ENCODE assay signal across 23 mouse cellular contexts in the genomic region with DNA sequence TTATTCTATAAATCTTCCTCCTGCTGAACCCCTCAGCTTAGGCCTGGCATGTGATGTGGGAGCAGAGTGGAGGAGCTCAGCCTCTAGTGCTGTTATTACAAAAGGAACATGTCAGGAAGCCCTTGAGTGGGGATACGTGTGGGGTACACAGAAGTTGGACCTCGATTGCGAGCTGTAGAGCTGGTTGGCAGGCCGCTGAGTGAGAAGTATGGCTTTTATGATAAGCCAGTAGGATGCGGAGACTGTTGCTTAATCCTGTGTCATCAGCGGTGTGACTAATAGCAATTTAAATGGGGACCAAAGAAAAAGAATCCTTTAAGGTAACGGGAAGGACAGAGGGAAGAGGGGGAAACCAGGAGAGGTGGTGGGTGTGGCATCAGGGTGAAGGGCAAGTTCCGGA. TPM values are rescaled to one million over a fixed set of nuclear protein-coding genes. Genes with fewer than 3 reads are reported as not detected.
DNase-seq lines count a peak whose midpoint lies in the region; ATAC-seq and TF ChIP-seq lines count a peak whose summit lies in the region.
"Had no signal": no experiment of that assay in that cellular context is flagged by ENCODE, and none has a peak within 500 bp of the region (broad histone marks: within the 10 kb centered on the region; RNA-seq: fewer than 3 reads in every experiment).

No protein-coding gene starts in this region.

- H3K36me3 ChIP-seq in midbrain, embryonic 11.5 days (ENCODE audit: control insufficient read depth, insufficient read depth, low read length): no peaks in the 10 kb centered on the region
- H3K36me3 ChIP-seq in midbrain, embryonic 13.5 days: no peaks in the 10 kb centered on the region
- no peaks in the 10 kb centered on the region for H3K36me3 ChIP-seq in liver, embryonic 13.5 days
- no peaks in the 10 kb centered on the region for H3K36me3 ChIP-seq in myocyte (ENCODE audit: control insufficient read depth, insufficient read depth)
- H3K36me3 ChIP-seq in hindbrain, embryonic 10.5 days: no peaks in the 10 kb centered on the region
- H3K36me3 ChIP-seq: heart, embryonic 13.5 days; hindbrain, embryonic 13.5 days; kidney, embryonic 15.5 days had no signal

- no peak for ATAC-seq in midbrain, embryonic 11.5 days (ENCODE audit: low FRiP score)
- no peak for ATAC-seq in midbrain, embryonic 13.5 days
- peak; percentile 27; the same call in 1 of the 2 replicates for ATAC-seq in liver, embryonic 13.5 days (ENCODE audit: low read depth)
- ATAC-seq: forebrain, embryonic 14.5 days; midbrain, embryonic 16.5 days had no signal

- peak; percentile 65 for DNase-seq in midbrain, embryonic 11.5 days (ENCODE audit: low spot score, missing footprints)
- DNase-seq in MEL-GATA-1-ER (ENCODE audit: extremely low read depth, low read depth): peak; percentile 67
- DNase-seq in liver, embryonic 13.5 days: no peak
- no peak for DNase-seq in hindbrain, embryonic 10.5 days (ENCODE audit: low spot score)
- no peak for DNase-seq in layer of hippocampus, adult 9-11 months
- DNase-seq in layer of hippocampus, postnatal 10 days (ENCODE audit: low spot score in 2 of 2): no peak
- DNase-seq: adrenal gland, postnatal 25 days; cerebellum, adult 9-11 months; gastrocnemius, adult 2 months; heart, postnatal 14 days; kidney, adult 11 months; kidney, postnatal 36 days; lung, embryonic 14.5 days; right cerebral cortex, postnatal 4 days; thymus, adult 18-20 months had no signal

- no peak overlapping the region for H3K9ac ChIP-seq in midbrain, embryonic 11.5 days (ENCODE audit: low read length)
- no peak overlapping the region for H3K9ac ChIP-seq in midbrain, embryonic 13.5 days (replicated peaks)
- no peak overlapping the region for H3K9ac ChIP-seq in liver, embryonic 13.5 days
- H3K9ac ChIP-seq: heart, embryonic 13.5 days; hindbrain, embryonic 13.5 days; kidney, embryonic 15.5 days; lung, embryonic 14.5 days had no signal

- no peaks in the 10 kb centered on the region for H3K27me3 ChIP-seq in midbrain, embryonic 11.5 days (ENCODE audit: control insufficient read depth, insufficient read depth, low read length)
- H3K27me3 ChIP-seq in midbrain, embryonic 13.5 days: no peaks in the 10 kb centered on the region
- H3K27me3 ChIP-seq in liver, embryonic 13.5 days: peaks cover 25% of the 10 kb centered on the region
- no peaks in the 10 kb centered on the region for H3K27me3 ChIP-seq in myocyte (ENCODE audit: control insufficient read depth, insufficient read depth, insufficient read length)
- peaks cover 27% of the 10 kb centered on the region for H3K27me3 ChIP-seq in hindbrain, embryonic 10.5 days (ENCODE audit: insufficient read depth, poor library complexity, severe bottlenecking)

- no peak overlapping the region for H3ac ChIP-seq in myocyte (ENCODE audit: control insufficient read depth, insufficient read length)

- WGBS in midbrain, embryonic 11.5 days: 67% methylated on average over 8 of the region's 8 CpGs
- WGBS in midbrain, embryonic 13.5 days: 59% methylated on average over 8 of the region's 8 CpGs
- WGBS in liver, embryonic 13.5 days (ENCODE audit: insufficient replicate concordance): 38% methylated on average over 8 of the region's 8 CpGs
- WGBS in hindbrain, embryonic 10.5 days: 76% methylated on average over 8 of the region's 8 CpGs

- no peak overlapping the region for H3K4me2 ChIP-seq in midbrain, embryonic 11.5 days
- no peak overlapping the region for H3K4me2 ChIP-seq in midbrain, embryonic 13.5 days (replicated peaks)
- no peak overlapping the region for H3K4me2 ChIP-seq in liver, embryonic 13.5 days
- no peak overlapping the region for H3K4me2 ChIP-seq in myocyte (ENCODE audit: low read depth)
- H3K4me2 ChIP-seq: heart, embryonic 13.5 days; hindbrain, embryonic 13.5 days; kidney, embryonic 15.5 days; lung, embryonic 14.5 days had no signal

- no peak for TF ChIP-seq POLR2A in myocyte (IDR thresholded peaks at IDR 0.05; ENCODE audit: insufficient read length, low read depth)

- no peaks in the 10 kb centered on the region for H3K9me3 ChIP-seq in midbrain, embryonic 11.5 days (ENCODE audit: control insufficient read depth, low read length)
- H3K9me3 ChIP-seq in midbrain, embryonic 13.5 days: no peaks in the 10 kb centered on the region
- H3K9me3 ChIP-seq in liver, embryonic 13.5 days (replicated peaks): no peaks in the 10 kb centered on the region
- no peaks in the 10 kb centered on the region for H3K9me3 ChIP-seq in hindbrain, embryonic 10.5 days
- H3K9me3 ChIP-seq: heart, embryonic 13.5 days; hindbrain, embryonic 13.5 days; kidney, embryonic 15.5 days; megakaryocyte, embryonic 14.5 days had no signal

- H3K4me1 ChIP-seq in midbrain, embryonic 11.5 days (ENCODE audit: control insufficient read depth, insufficient read depth, low read length): peaks cover 2% of the 10 kb centered on the region; the same call in 1 of the 2 replicates
- peaks cover 12% of the 10 kb centered on the region; the same call in 1 of the 2 replicates for H3K4me1 ChIP-seq in midbrain, embryonic 13.5 days (replicated peaks)
- H3K4me1 ChIP-seq in liver, embryonic 13.5 days (replicated peaks): peaks cover 22% of the 10 kb centered on the region
- H3K4me1 ChIP-seq in hindbrain, embryonic 10.5 days (replicated peaks): peaks cover 42% of the 10 kb centered on the region

- H3K79me2 ChIP-seq in myocyte (ENCODE audit: control insufficient read depth, insufficient read depth): no peaks in the 10 kb centered on the region

- no peak overlapping the region for H3K4me3 ChIP-seq in midbrain, embryonic 11.5 days (ENCODE audit: low read depth, low read length)
- H3K4me3 ChIP-seq in midbrain, embryonic 13.5 days (replicated peaks): no peak overlapping the region
- H3K4me3 ChIP-seq in liver, embryonic 13.5 days (replicated peaks): no peak overlapping the region
- H3K4me3 ChIP-seq in myocyte: no peak overlapping the region
- H3K4me3 ChIP-seq in hindbrain, embryonic 10.5 days: no peak overlapping the region
- H3K4me3 ChIP-seq: gastrocnemius, adult 2 months; heart, embryonic 13.5 days; hindbrain, embryonic 13.5 days; kidney, embryonic 15.5 days; megakaryocyte, embryonic 14.5 days had no signal

- H3K27ac ChIP-seq in midbrain, embryonic 11.5 days (ENCODE audit: low read depth, low read length): no peak overlapping the region
- H3K27ac ChIP-seq in midbrain, embryonic 13.5 days: no peak overlapping the region
- H3K27ac ChIP-seq in liver, embryonic 13.5 days: no peak overlapping the region
- H3K27ac ChIP-seq in hindbrain, embryonic 10.5 days: no peak overlapping the region
- H3K27ac ChIP-seq: gastrocnemius, adult 2 months; heart, embryonic 13.5 days; hindbrain, embryonic 13.5 days; kidney, embryonic 15.5 days had no signal

TF ChIP-seq in myocyte, 11 proteins besides CTCF, POLR2A, EP300 and RAD21:
- TF ChIP-seq MAX (IDR thresholded peaks at IDR 0.05; ENCODE audit: low read depth) (no peak), CEBPB (IDR thresholded peaks at IDR 0.05; ENCODE audit: insufficient read depth, poor library complexity, severe bottlenecking) (0 out of 2 replicates have a peak, but pooled peaks have one; percentile 22)

RNA-seq across cellular contexts. Expression of a gene that starts 8.3 kb away (rescaled TPM):
- polyA plus RNA-seq in midbrain, embryonic 11.5 days (2014; fragmentation: Nextera tagmentation; extraction: Ambion mirVana): 124 and 132 TPM in 2 replicates
- polyA plus RNA-seq in midbrain, embryonic 13.5 days (2015; fragmentation: Nextera tagmentation; extraction: Ambion mirVana): 192 and 229 TPM in 2 replicates
- 55.5 and 64.8 TPM in 2 replicates for polyA plus RNA-seq in liver, embryonic 13.5 days (2015; fragmentation: Nextera tagmentation; extraction: Ambion mirVana)
- 59.4 TPM for polyA plus RNA-seq in myocyte (2012; fragmentation: generic; extraction: Trizol)
- 140 and 180 TPM in 2 replicates for polyA plus RNA-seq in hindbrain, embryonic 10.5 days (2016; fragmentation: Nextera tagmentation; extraction: Ambion mirVana)
- total RNA-seq in layer of hippocampus, postnatal 10 days (2021): 100 to 1,000 TPM in 1 of 2 experiments, 10 to 100 TPM in 1; 89.5 to 106 TPM

Comparison
In these comparisons a context has a peak if more than half of its experiments do, and no peak if none do; other contexts are left out.
1. DNase-seq: peak in midbrain, embryonic 11.5 days (single experiment) and MEL-GATA-1-ER (single experiment); none in liver, embryonic 13.5 days (single experiment), hindbrain, embryonic 10.5 days (single experiment), layer of hippocampus, adult 9-11 months (single experiment) and layer of hippocampus, postnatal 10 days (0 of 2).